Mouse (Mus musculus) ovary, adult 2 months (tissue): ENCODE data around the gene AC153137.1. TPM values are rescaled to one million over a fixed set of nuclear protein-coding genes. Genes with fewer than 3 reads are reported as not detected.

ENCODE experiments used
- polyA plus RNA-seq: library from polyadenylated mRNA; depleted of rRNA; stranded (reverse); fragments of >200 nt; gene quantifications from 2 replicates; pipeline ENCODE4 v1.2.3, GENCODE M21; 2012; rRNA removed

AC153137.1 gene
- polyA plus RNA-seq, result not detected in 2 replicates

DNA sequence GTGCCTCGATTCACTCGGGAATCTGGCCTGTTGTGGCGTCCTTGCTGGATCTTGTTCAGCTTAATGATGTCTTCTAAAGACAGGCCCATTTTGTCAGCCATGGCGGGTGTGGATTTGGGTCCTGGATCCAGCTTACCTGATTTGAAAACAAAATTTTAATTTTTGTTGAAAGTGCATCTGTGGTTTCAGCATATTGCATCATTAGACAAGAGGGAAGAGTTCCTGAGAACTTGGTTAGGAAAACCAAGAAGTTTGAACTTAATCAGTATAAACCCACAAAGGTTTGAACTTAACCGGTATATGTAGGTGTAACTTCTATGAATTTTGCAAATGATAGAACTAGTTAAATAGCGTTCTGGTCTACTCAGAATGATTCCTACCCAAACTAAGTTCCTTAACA, at the start of gene AC153137.1:
TSS of gene AC153137.1 (minus strand) at position 101 of the 400 bp plus-strand sequence.

Other genes starting within 250 kb of the AC153137.1 start
- gene Phf3, start 104.0 kb downstream of the AC153137.1 start, polyA plus RNA-seq, result 50.1 and 79.8 TPM in 2 replicates
- not detected in 2 replicates for gene Lgsn, start 198.4 kb upstream of the AC153137.1 start, polyA plus RNA-seq
- gene 4931428L18Rik, start 244.7 kb upstream of the AC153137.1 start, polyA plus RNA-seq, result 5.8 and 7.8 TPM in 2 replicates
- not detected in 2 replicates for gene Pih1d3, start 244.9 kb upstream of the AC153137.1 start, polyA plus RNA-seq